Mouse (Mus musculus) embryonic facial prominence, embryonic 10.5 days (tissue): Measurements from ENCODE around the gene Ywhae. TPM values are rescaled to one million over a fixed set of nuclear protein-coding genes. Genes with fewer than 3 reads are reported as not detected.

Experiments
- DNase-seq: peaks from one replicate; pipeline ENCODE4 v3.0.0-alpha.2; 2017; ENCODE audit warnings: low spot score
- H3K27ac ChIP-seq: fragments of 300-500 bp; sonication (generic); replicated peaks from 2 replicates; pipeline ENCODE4 v1.5.1; 2016; ENCODE audit warnings: mild to moderate bottlenecking
- H3K27me3 ChIP-seq: fragments of 300-500 bp; sonication (generic); replicated peaks from 2 replicates; pipeline ENCODE4 v1.6.1; 2016; ENCODE audit warnings: low read depth, mild to moderate bottlenecking; ENCODE audit not compliant: poor library complexity, severe bottlenecking
- H3K36me3 ChIP-seq: fragments of 300-500 bp; sonication (generic); replicated peaks from 2 replicates; pipeline ENCODE4 v1.6.1; 2016; ENCODE audit warnings: mild to moderate bottlenecking, moderate library complexity
- H3K4me1 ChIP-seq: fragments of 300-500 bp; sonication (generic); 2 replicates; pipeline ENCODE4 v1.6.1; 2016
- H3K4me3 ChIP-seq: fragments of 300-500 bp; sonication (generic); 2 replicates; pipeline ENCODE4 v1.5.1; 2016; ENCODE audit warnings: mild to moderate bottlenecking, moderate library complexity
- H3K9me3 ChIP-seq: fragments of 300-500 bp; sonication (generic); 2 replicates; pipeline ENCODE4 v1.6.1; 2016; ENCODE audit warnings: mild to moderate bottlenecking
- WGBS: fragments of 180-500 bp; shearing (Covaris S2); methylation state at CpG from one replicate; pipeline ENCODE4 v1.1.7; 2016; 5-methylcytosine and 5-hydroxymethylcytosine counted together
- polyA plus RNA-seq: library from polyadenylated mRNA; unstranded; fragments of >200 nt; fragmentation: Nextera tagmentation; extraction: Ambion mirVana; gene quantifications from 2 replicates; pipeline ENCODE4 v1.2.1, GENCODE M21; 2016

Ywhae gene
- polyA plus RNA-seq, 1 experiment from 2014 or later, result 1,286 TPM

GRCm38 (mm10) chr11:75807486-75807885 is 74.8 kb downstream of the Ywhae start:
- 56% methylated on average over 5 of the region's 5 CpGs for WGBS
- H3K27me3 ChIP-seq, result no peaks in the 10 kb centered on the region
- no peak for DNase-seq
- no peaks in the 10 kb centered on the region for H3K36me3 ChIP-seq
- H3K9me3 ChIP-seq, result no peaks in the 10 kb centered on the region
- H3K4me3 ChIP-seq, result no peak overlapping the region
- H3K4me1 ChIP-seq, result peaks cover 3% of the 10 kb centered on the region
- H3K27ac ChIP-seq, result no peak overlapping the region

GRCm38 (mm10) chr11:75810526-75810925 is 77.9 kb downstream of the Ywhae start:
- Histone ChIP-seq H3K4me3 (no peak overlapping the region), H3K4me1 (peaks cover 17% of the 10 kb centered on the region), H3K27me3 (no peaks in the 10 kb centered on the region), H3K36me3 (no peaks in the 10 kb centered on the region), H3K27ac (no peak overlapping the region), H3K9me3 (no peaks in the 10 kb centered on the region)
- DNase-seq, result no peak
- 87% methylated on average over 3 of the region's 3 CpGs for WGBS

GRCm38 (mm10) chr11:75811900-75812299 is 79.2 kb downstream of the Ywhae start:
- H3K4me3 ChIP-seq, result no peak overlapping the region
- no peak overlapping the region; the same call in 1 of the 2 replicates for H3K27ac ChIP-seq
- no peaks in the 10 kb centered on the region for H3K36me3 ChIP-seq
- 62% methylated on average over 3 of the region's 3 CpGs for WGBS
- H3K9me3 ChIP-seq, result no peaks in the 10 kb centered on the region
- no peak for DNase-seq
- H3K27me3 ChIP-seq, result no peaks in the 10 kb centered on the region
- H3K4me1 ChIP-seq, result peaks cover 17% of the 10 kb centered on the region

GRCm38 (mm10) chr11:75813085-75813484 is 80.4 kb downstream of the Ywhae start:
- Histone ChIP-seq H3K4me3 (no peak overlapping the region), H3K36me3 (no peaks in the 10 kb centered on the region), H3K4me1 (peaks cover 26% of the 10 kb centered on the region), H3K27ac (no peak overlapping the region), H3K27me3 (0 out of 2 replicates have a peak, but pooled peaks cover 10% of the 10 kb centered on the region), H3K9me3 (no peaks in the 10 kb centered on the region)
- DNase-seq, result no peak
- WGBS, result 59% methylated on average over 10 of the region's 10 CpGs

Other genes with a start within 250 kb of the Ywhae start
- gene Prpf8, start 246.1 kb upstream of the Ywhae start, polyA plus RNA-seq, result 74.0 and 76.5 TPM in 2 replicates
- 0.17 and 0.23 TPM in 2 replicates for gene Rilp, start 222.8 kb upstream of the Ywhae start, polyA plus RNA-seq
- 4.8 and 5.1 TPM in 2 replicates for gene Scarf1, start 219.3 kb upstream of the Ywhae start, polyA plus RNA-seq
- gene Slc43a2, start 201.2 kb upstream of the Ywhae start, polyA plus RNA-seq, result 5.1 and 5.6 TPM in 2 replicates
- 61.5 TPM in 2 replicates for gene Pitpna, start 144.8 kb upstream of the Ywhae start, polyA plus RNA-seq
- gene Inpp5k, start 101.9 kb upstream of the Ywhae start, polyA plus RNA-seq, result 16.5 and 19.0 TPM in 2 replicates
- gene Myo1c, start 82.4 kb upstream of the Ywhae start, polyA plus RNA-seq, result 19.3 and 22.3 TPM in 2 replicates
- 112 and 114 TPM in 2 replicates for gene Crk, start 53.6 kb upstream of the Ywhae start, polyA plus RNA-seq
- gene Doc2b, start 63.2 kb downstream of the Ywhae start, polyA plus RNA-seq, result 0.22 and 0.28 TPM in 2 replicates
- 2.2 and 3.5 TPM in 2 replicates for gene Rph3al, start 205.6 kb downstream of the Ywhae start, polyA plus RNA-seq